Mouse (Mus musculus) CH12.LX (cell line): Measurements from ENCODE around the gene Ybx1. TPM values are rescaled to one million over a fixed set of nuclear protein-coding genes. Genes with fewer than 3 reads are reported as not detected.

Source experiments
- DNase-seq: peaks from one replicate; pipeline ENCODE4 v3.0.0-alpha.2; 2013; ENCODE audit errors: extremely low read depth
- H3K27ac ChIP-seq: 2 replicates; pipeline ENCODE4 v1.5.1; 2012; ENCODE audit warnings: low read depth, mild to moderate bottlenecking, control low read depth, moderate library complexity; ENCODE audit not compliant: insufficient read depth
- H3K27me3 ChIP-seq: replicated peaks from 2 replicates; pipeline ENCODE3; 2012; ENCODE audit warnings: inconsistent platforms
- H3K36me3 ChIP-seq, 2 experiments: replicated peaks in 1 of 2; 2 replicates each; pipeline versions ENCODE3 to v1.6.1; 2012; ENCODE audit warnings: inconsistent platforms in 1 of 2, low read length in 1 of 2, mild to moderate bottlenecking in 1 of 2, mixed read lengths in 1 of 2, moderate library complexity in 1 of 2; ENCODE audit not compliant: control insufficient read depth in 1 of 2, insufficient read depth in 1 of 2
- H3K4me1 ChIP-seq, 2 experiments: 2 replicates each; pipeline ENCODE4 v1.6.1; 2012; ENCODE audit warnings: inconsistent platforms in 1 of 2, moderate library complexity in 1 of 2; ENCODE audit not compliant: insufficient read depth in 2 of 2, control insufficient read depth in 1 of 2
- H3K4me2 ChIP-seq: 2 replicates; pipeline ENCODE4 v1.6.1; 2012; ENCODE audit warnings: low read depth, mild to moderate bottlenecking, control low read depth; ENCODE audit not compliant: poor library complexity, insufficient read depth, severe bottlenecking
- H3K4me3 ChIP-seq, 3 experiments: fragments of 150-350 bp in 1 of 3; sonication (generic) in 1 of 3; replicated peaks in 1 of 3; 2 replicates each; pipeline versions ENCODE3 to v1.5.1; 2011 to 2012; ENCODE audit warnings: low read depth in 2 of 3, low read length in 2 of 3, mild to moderate bottlenecking in 2 of 3, moderate library complexity in 2 of 3, control low read depth in 1 of 3, improper control_type of control experiment in 1 of 3, inconsistent platforms in 1 of 3, mixed read lengths in 1 of 3; ENCODE audit not compliant: poor library complexity in 1 of 3
- H3K79me2 ChIP-seq: replicated peaks from 2 replicates; pipeline ENCODE4 v1.6.1; 2012; ENCODE audit warnings: mild to moderate bottlenecking, moderate library complexity; ENCODE audit not compliant: control insufficient read depth, poor library complexity, insufficient read depth, severe bottlenecking; ENCODE audit errors: extremely low read depth
- H3K9ac ChIP-seq: 2 replicates; pipeline ENCODE4 v1.6.1; 2012; ENCODE audit warnings: low read depth, mild to moderate bottlenecking, control low read depth, moderate library complexity; ENCODE audit not compliant: insufficient read depth
- H3K9me3 ChIP-seq: replicated peaks from 2 replicates; pipeline ENCODE3; 2012; ENCODE audit warnings: low read length, inconsistent platforms, mixed read lengths
- CHD2 ChIP-seq: IDR thresholded peaks from 2 replicates; pipeline ENCODE4 v1.6.1; 2011; ENCODE audit warnings: low read length, improper control_type of control experiment
- E2F4 ChIP-seq: IDR thresholded peaks from 2 replicates; pipeline ENCODE4 v1.6.1; 2011; ENCODE audit warnings: low read depth, low read length, improper control_type of control experiment; ENCODE audit not compliant: insufficient replicate concordance
- ELF1 ChIP-seq: IDR thresholded peaks from 2 replicates; pipeline ENCODE4 v1.6.1; 2014; ENCODE audit warnings: low read depth, mild to moderate bottlenecking, inconsistent platforms, low read length, improper control_type of control experiment
- EP300 ChIP-seq: IDR thresholded peaks from 2 replicates; pipeline ENCODE4 v1.6.1; 2011; ENCODE audit warnings: low read length, improper control_type of control experiment
- ETS1 ChIP-seq: conservative IDR thresholded peaks from 2 replicates; pipeline ENCODE4 v1.6.1; 2012; ENCODE audit warnings: low read depth, mild to moderate bottlenecking, inconsistent platforms, low read length, improper control_type of control experiment, moderate library complexity
- HCFC1 ChIP-seq: IDR thresholded peaks from 2 replicates; pipeline ENCODE4 v1.6.1; 2012; ENCODE audit warnings: low read depth, mild to moderate bottlenecking, inconsistent platforms, low read length, improper control_type of control experiment
- IRF4 ChIP-seq: IDR thresholded peaks from 2 replicates; pipeline ENCODE4 v1.6.1; 2014; ENCODE audit warnings: low read depth, mild to moderate bottlenecking, inconsistent platforms, low read length, improper control_type of control experiment
- KAT2A ChIP-seq: IDR thresholded peaks from 2 replicates; pipeline ENCODE4 v1.6.1; 2012; ENCODE audit warnings: low read length, improper control_type of control experiment, inconsistent platforms; ENCODE audit not compliant: insufficient replicate concordance
- MAX ChIP-seq: IDR thresholded peaks from 2 replicates; pipeline ENCODE4 v1.6.1; 2011; ENCODE audit warnings: low read length, improper control_type of control experiment
- MAZ ChIP-seq: IDR thresholded peaks from 2 replicates; pipeline ENCODE4 v1.6.1; 2012; ENCODE audit warnings: low read depth, mild to moderate bottlenecking, inconsistent platforms, low read length, improper control_type of control experiment, moderate library complexity
- MXI1 ChIP-seq: IDR thresholded peaks from 2 replicates; pipeline ENCODE4 v1.6.1; 2011; ENCODE audit warnings: mild to moderate bottlenecking, low read depth, low read length, improper control_type of control experiment
- MYC ChIP-seq: IDR thresholded peaks from 2 replicates; pipeline ENCODE4 v1.6.1; 2011; ENCODE audit warnings: low read depth, mild to moderate bottlenecking, improper control_type of control experiment, low read length
- NELFE ChIP-seq: IDR thresholded peaks from 2 replicates; pipeline ENCODE4 v1.6.1; 2011; ENCODE audit warnings: low read depth, low read length, improper control_type of control experiment
- NRF1 ChIP-seq: IDR thresholded peaks from 2 replicates; pipeline ENCODE4 v1.6.1; 2014; ENCODE audit warnings: low read depth, mild to moderate bottlenecking, inconsistent platforms, low read length, improper control_type of control experiment, moderate library complexity
- POLR2A ChIP-seq: IDR thresholded peaks from 2 replicates; pipeline ENCODE4 v1.6.1; 2011; ENCODE audit warnings: low read depth, mild to moderate bottlenecking, improper control_type of control experiment, low read length
- POLR2AphosphoS2 ChIP-seq: IDR thresholded peaks from 2 replicates; pipeline ENCODE4 v1.6.1; 2011; ENCODE audit warnings: low read depth, low read length, improper control_type of control experiment
- RAD21 ChIP-seq: IDR thresholded peaks from 2 replicates; pipeline ENCODE4 v1.6.1; 2011; ENCODE audit warnings: low read depth, mild to moderate bottlenecking, low read length, improper control_type of control experiment, moderate library complexity
- RCOR1 ChIP-seq: conservative IDR thresholded peaks from 2 replicates; pipeline ENCODE4 v1.6.1; 2012; ENCODE audit warnings: low read depth, mild to moderate bottlenecking, inconsistent platforms, low read length, improper control_type of control experiment
- SIN3A ChIP-seq: IDR thresholded peaks from 2 replicates; pipeline ENCODE4 v1.6.1; 2012; ENCODE audit warnings: low read length, improper control_type of control experiment, inconsistent platforms
- TBP ChIP-seq: conservative IDR thresholded peaks from 2 replicates; pipeline ENCODE4 v1.6.1; 2011; ENCODE audit warnings: low read depth, low read length, improper control_type of control experiment
- TCF12 ChIP-seq: IDR thresholded peaks from 2 replicates; pipeline ENCODE4 v1.6.1; 2014; ENCODE audit warnings: low read depth, mild to moderate bottlenecking, inconsistent platforms, low read length, improper control_type of control experiment
- UBTF ChIP-seq: IDR thresholded peaks from 2 replicates; pipeline ENCODE4 v1.6.1; 2012; ENCODE audit warnings: low read depth, mild to moderate bottlenecking, inconsistent platforms, low read length, improper control_type of control experiment, moderate library complexity
- USF2 ChIP-seq: conservative IDR thresholded peaks from 2 replicates; pipeline ENCODE4 v1.6.1; 2011; ENCODE audit warnings: low read depth, low read length, improper control_type of control experiment
- ZMIZ1 ChIP-seq: IDR thresholded peaks from 2 replicates; pipeline ENCODE4 v1.6.1; 2012; ENCODE audit warnings: low read depth, mild to moderate bottlenecking, inconsistent platforms, low read length, improper control_type of control experiment
- dilution Hi-C: fragments of 300-500 bp; cut with MboI; formaldehyde crosslinking; loops from 2 replicates; pipeline ENCODE4 v1.14.3; 2020; ENCODE audit warnings: low sequenced_read_pairs; ENCODE audit not compliant: extremely low pct_unique_long_range_greater_than_20kb, extremely low pct_ligation_motif_present
- in situ Hi-C: fragments of 300-500 bp; cut with MboI; formaldehyde crosslinking; loops from 3 replicates; pipeline ENCODE4 v1.14.3; 2019; ENCODE audit warnings: low sequenced_read_pairs, low pct_ligation_motif_present, low pct_unique_long_range_greater_than_20kb, mixed read lengths
- polyA plus RNA-seq: library from polyadenylated mRNA; unstranded; fragments of >175 nt; gene quantifications from 2 replicates; pipeline ENCODE4 v1.2.1, GENCODE M21; 2012; ENCODE audit warnings: low read depth; ENCODE audit not compliant: insufficient read length
- total RNA-seq, 2 experiments: library from RNA; depleted of rRNA; stranded (reverse); fragments of 300-350 nt in 1 of 2; fragments of >200 nt in 1 of 2; gene quantifications; 2 replicates each; pipeline ENCODE4 v1.2.3; 2012 to 2014

Ybx1 gene
- total and polyA plus RNA-seq, 3 experiments = 724 to 2,246 (median 901) TPM

DNA sequence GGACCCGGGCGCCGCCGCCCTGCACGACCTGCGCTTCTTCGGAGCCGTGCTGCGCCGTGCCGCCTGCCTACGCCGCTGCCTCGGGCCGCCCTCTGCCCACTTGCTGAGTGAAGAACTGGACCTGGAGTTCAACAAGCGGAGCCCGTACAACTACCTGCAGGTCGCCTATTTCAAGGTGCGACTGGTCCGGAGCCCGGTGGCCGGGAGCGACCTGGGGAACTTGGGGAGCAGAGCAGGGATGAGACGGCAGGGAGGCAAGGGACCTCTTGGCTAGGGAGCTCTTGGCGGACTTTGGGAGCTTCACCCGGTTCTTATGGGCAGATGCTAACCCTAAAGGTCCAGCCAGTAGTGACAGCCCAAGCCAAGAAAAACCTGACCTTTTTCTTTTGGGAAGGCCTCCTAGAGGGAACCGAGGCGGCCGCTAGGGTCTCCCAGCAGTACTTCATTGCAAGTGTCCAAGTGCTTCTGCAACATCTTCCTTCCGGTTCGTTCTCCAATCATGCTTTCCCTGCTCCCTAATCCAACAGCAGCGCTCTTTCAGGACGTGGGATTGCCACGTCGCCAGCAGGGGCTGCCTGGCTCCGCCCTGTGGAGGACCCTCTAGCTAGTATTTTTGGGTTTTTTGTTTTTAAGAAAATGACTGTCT, 61.0 kb downstream of the Ybx1 start:
- H3K4me1 ChIP-seq = peaks cover 6 to 46% of the 10 kb centered on the region in 2 experiments
- no peak for TF ChIP-seq USF2
- 0 out of 2 replicates have a peak, but pooled peaks have one; percentile 8 for TF ChIP-seq EP300
- TF ChIP-seq UBTF = no peak
- peak; percentile 17; the same call in 1 of the 2 replicates for TF ChIP-seq ELF1
- TF ChIP-seq, all 38 proteins: peak for 2
- peak; percentile 27 for DNase-seq
- H3K27ac ChIP-seq = no peak overlapping the region
- dilution Hi-C loops = no loop called here
- in situ Hi-C loops = no loop called here
- H3K36me3 ChIP-seq = peaks cover 0 to 33% of the 10 kb centered on the region in 2 experiments
- H3K79me2 ChIP-seq = no peaks in the 10 kb centered on the region
- H3K4me3 ChIP-seq = peak overlapping the region; percentile 74 to 92 (median 83)
- H3K27me3 ChIP-seq = no peaks in the 10 kb centered on the region
- peak overlapping the region; percentile 54 for H3K4me2 ChIP-seq
- H3K9me3 ChIP-seq = no peaks in the 10 kb centered on the region
- peak overlapping the region; percentile 52 for H3K9ac ChIP-seq

DNA sequence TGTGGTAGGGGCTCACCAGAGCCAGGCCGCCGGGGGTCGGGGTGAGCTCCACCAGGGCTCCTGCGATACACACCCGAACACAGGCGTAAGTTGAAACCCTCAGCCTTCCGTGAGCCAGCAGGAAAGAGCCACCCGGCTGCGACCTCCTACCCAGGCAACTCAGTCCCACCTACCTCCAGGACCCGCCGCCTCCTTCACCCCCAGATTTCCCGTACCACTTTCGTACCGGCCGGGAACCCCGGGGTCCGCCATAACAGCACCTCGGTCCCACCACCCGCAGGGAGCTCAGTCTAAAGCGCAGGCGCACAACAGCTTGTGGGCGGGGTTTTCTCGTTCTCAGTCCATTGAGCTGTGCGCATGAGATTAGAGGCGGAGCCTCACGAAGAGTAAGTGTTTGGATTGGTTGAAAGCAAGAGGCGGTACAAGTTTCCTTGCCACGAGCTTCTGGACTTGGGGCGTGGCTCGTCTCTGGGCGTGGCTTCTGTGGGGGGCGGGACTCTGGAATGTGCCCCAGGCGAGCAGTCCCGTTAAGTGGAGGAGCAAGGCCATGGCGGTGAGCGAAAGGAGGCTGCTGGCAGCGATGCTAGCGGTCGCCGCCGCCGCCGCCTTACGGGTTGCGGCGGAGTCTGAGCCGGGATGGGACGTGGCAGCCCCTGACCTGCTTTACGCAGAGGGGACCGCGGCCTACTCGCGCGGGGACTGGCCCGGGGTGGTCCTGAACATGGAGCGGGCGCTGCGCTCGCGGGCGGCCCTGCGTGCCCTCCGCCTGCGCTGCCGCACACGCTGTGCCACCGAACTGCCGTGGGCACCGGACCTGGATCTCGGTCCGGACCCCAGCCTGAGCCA, 61.8 kb downstream of the Ybx1 start, which contains the start of the genes AU022252 and P3h1:
AU022252 (minus strand) TSS at position 303 of the 846 bp plus-strand sequence.
P3h1 (plus strand) TSS at position 506 of the 846 bp plus-strand sequence.
- TF ChIP-seq RAD21 (no peak), SIN3A (peak; percentile 79), MYC (peak; percentile 46; the same call in 1 of the 2 replicates), NELFE (peak; percentile 88), TCF12 (peak; percentile 68), IRF4 (peak; percentile 32; the same call in 1 of the 2 replicates), POLR2A (peak; percentile 96), MXI1 (peak; percentile 81), MAZ (no peak), KAT2A (0 out of 2 replicates have a peak, but pooled peaks have one; percentile 38), ELF1 (0 out of 2 replicates have a peak, but pooled peaks have one; percentile 10), UBTF (no peak), POLR2AphosphoS2 (peak; percentile 85; the same call in 1 of the 2 replicates), E2F4 (no peak), ETS1 (no peak), HCFC1 (peak; percentile 57), CHD2 (peak; percentile 54; the same call in 1 of the 2 replicates), NRF1 (peak; percentile 83), RCOR1 (no peak), EP300 (no peak), ZMIZ1 (peak; percentile 69), TBP (0 out of 2 replicates have a peak, but pooled peaks have one; percentile 30), MAX (peak; percentile 65; the same call in 1 of the 2 replicates)
- Histone ChIP-seq H3K4me1 (peaks cover 8 to 46% of the 10 kb centered on the region in 2 experiments), H3K4me3 (peak within 1 kb of the TSS; percentile 83 to 92 (median 88)), H3K36me3 (peaks cover 0 to 33% of the 10 kb centered on the region in 2 experiments), H3K27me3 (no peaks in the 10 kb centered on the region), H3K27ac (no peak within 1 kb of the TSS), H3K9me3 (no peaks in the 10 kb centered on the region), H3K4me2 (peak within 1 kb of the TSS; percentile 54), H3K9ac (peak within 1 kb of the TSS; percentile 52), H3K79me2 (no peaks in the 10 kb centered on the region)
- DNase-seq = peak; percentile 100
- in situ Hi-C loops = no loop called here
- dilution Hi-C loops = no loop called here
